Mouse (Mus musculus): ENCODE data around the gene Prom1. TPM values are rescaled to one million over a fixed set of nuclear protein-coding genes. Genes with fewer than 3 reads are reported as not detected.
"Not testable (repeated sequence)": the region's sequence is repeated elsewhere in the genome, so short reads cannot be mapped to it uniquely, and the experiment has no call there.

The Prom1 gene
- polyA plus RNA-seq (2012; rRNA removed) = 61.7 and 61.8 TPM in 2 replicates

GRCm38 (mm10) chr5:44101231-44102110 is at the start of gene Prom1:
TSS of gene Prom1 (minus strand) at chr5:44102032.
- Histone ChIP-seq H3K4me1 (ENCODE audit: control insufficient read depth, insufficient read depth, low read length) (peaks cover 19% of the 10 kb centered on the region), H3K27me3 (ENCODE audit: control insufficient read depth, insufficient read depth, low read length) (no peaks in the 10 kb centered on the region), H3K36me3 (ENCODE audit: control insufficient read depth, insufficient read depth, low read length) (no peaks in the 10 kb centered on the region), H3K4me3 (ENCODE audit: control insufficient read depth, low read depth, low read length) (peak within 1 kb of the TSS; percentile 70), H3K27ac (ENCODE audit: control insufficient read depth, insufficient read depth, low read depth, low read length) (no peak within 1 kb of the TSS)
- no peak for TF ChIP-seq POLR2A (IDR thresholded peaks at IDR 0.05; ENCODE audit: control insufficient read depth, low read depth, low read length)
- no peak for TF ChIP-seq CTCF (IDR thresholded peaks at IDR 0.05; ENCODE audit: control insufficient read depth, insufficient read depth, insufficient replicate concordance, low read depth, low read length)

- no peaks in the 10 kb centered on the region for H3K36me3 ChIP-seq (ENCODE audit: control insufficient read depth, insufficient read depth, low read length)
- H3K27me3 ChIP-seq (ENCODE audit: control insufficient read depth, insufficient read depth, low read length) = no peaks in the 10 kb centered on the region
- no peak for TF ChIP-seq CTCF (IDR thresholded peaks at IDR 0.05; ENCODE audit: control insufficient read depth, insufficient read depth, insufficient replicate concordance, low read depth, low read length)
- no peak for TF ChIP-seq POLR2A (IDR thresholded peaks at IDR 0.05; ENCODE audit: control insufficient read depth, low read depth, low read length)
- H3K4me1 ChIP-seq (ENCODE audit: control insufficient read depth, insufficient read depth, low read length) = no peaks in the 10 kb centered on the region
- no peak overlapping the region for H3K4me3 ChIP-seq (ENCODE audit: control insufficient read depth, low read depth, low read length)
- no peak overlapping the region for H3K27ac ChIP-seq (ENCODE audit: control insufficient read depth, insufficient read depth, low read depth, low read length)
These were observed 45.9 kb upstream of the Prom1 start for GRCm38 (mm10) chr5:44147732-44148131.

- no peak overlapping the region for H3K4me3 ChIP-seq (ENCODE audit: control insufficient read depth, low read depth, low read length)
- no peak overlapping the region for H3K27ac ChIP-seq (ENCODE audit: control insufficient read depth, insufficient read depth, low read depth, low read length)
- no peaks in the 10 kb centered on the region for H3K27me3 ChIP-seq (ENCODE audit: control insufficient read depth, insufficient read depth, low read length)
- no peak for TF ChIP-seq CTCF (IDR thresholded peaks at IDR 0.05; ENCODE audit: control insufficient read depth, insufficient read depth, insufficient replicate concordance, low read depth, low read length)
- no peak for TF ChIP-seq POLR2A (IDR thresholded peaks at IDR 0.05; ENCODE audit: control insufficient read depth, low read depth, low read length)
- H3K36me3 ChIP-seq (ENCODE audit: control insufficient read depth, insufficient read depth, low read length) = no peaks in the 10 kb centered on the region
- H3K4me1 ChIP-seq (ENCODE audit: control insufficient read depth, insufficient read depth, low read length) = no peaks in the 10 kb centered on the region
These were observed 44.9 kb upstream of the Prom1 start for GRCm38 (mm10) chr5:44146437-44147332.

GRCm38 (mm10) chr5:44143467-44144235 is 41.8 kb upstream of the Prom1 start:
- H3K27ac ChIP-seq (ENCODE audit: control insufficient read depth, insufficient read depth, low read depth, low read length) = no peak overlapping the region
- TF ChIP-seq POLR2A (IDR thresholded peaks at IDR 0.05; ENCODE audit: control insufficient read depth, low read depth, low read length) (no peak), CTCF (IDR thresholded peaks at IDR 0.05; ENCODE audit: control insufficient read depth, insufficient read depth, insufficient replicate concordance, low read depth, low read length) (no peak)
- H3K27me3 ChIP-seq (ENCODE audit: control insufficient read depth, insufficient read depth, low read length) = no peaks in the 10 kb centered on the region
- H3K36me3 ChIP-seq (ENCODE audit: control insufficient read depth, insufficient read depth, low read length) = no peaks in the 10 kb centered on the region
- no peaks in the 10 kb centered on the region for H3K4me1 ChIP-seq (ENCODE audit: control insufficient read depth, insufficient read depth, low read length)
- H3K4me3 ChIP-seq (ENCODE audit: control insufficient read depth, low read depth, low read length) = no peak overlapping the region

DNA sequence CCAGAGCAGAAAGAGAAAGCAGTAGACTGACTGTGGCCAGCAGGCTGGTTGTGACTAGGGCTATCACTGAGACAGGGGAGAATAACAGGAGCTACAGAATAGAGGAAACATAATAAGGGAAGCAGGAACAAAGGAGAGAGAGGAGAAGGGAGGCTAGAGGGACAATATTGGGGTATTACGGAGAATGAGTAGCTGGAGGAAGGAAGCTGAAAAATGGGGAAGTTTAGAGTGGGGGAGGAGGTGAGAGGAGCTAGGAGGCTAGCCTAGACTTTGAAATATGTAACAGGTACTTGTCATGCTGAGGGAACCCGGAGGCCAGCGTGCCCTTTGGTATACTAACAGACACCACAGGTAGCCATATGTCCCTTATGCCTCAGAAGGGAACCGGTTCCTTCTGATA is 25.7 kb upstream of the Prom1 start:
- H3K27ac ChIP-seq (ENCODE audit: control insufficient read depth, insufficient read depth, low read depth, low read length) = no peak overlapping the region
- no peaks in the 10 kb centered on the region for H3K27me3 ChIP-seq (ENCODE audit: control insufficient read depth, insufficient read depth, low read length)
- no peaks in the 10 kb centered on the region for H3K4me1 ChIP-seq (ENCODE audit: control insufficient read depth, insufficient read depth, low read length)
- no peak overlapping the region for H3K4me3 ChIP-seq (ENCODE audit: control insufficient read depth, low read depth, low read length)
- H3K36me3 ChIP-seq (ENCODE audit: control insufficient read depth, insufficient read depth, low read length) = no peaks in the 10 kb centered on the region
- TF ChIP-seq POLR2A (IDR thresholded peaks at IDR 0.05; ENCODE audit: control insufficient read depth, low read depth, low read length) (no peak), CTCF (IDR thresholded peaks at IDR 0.05; ENCODE audit: control insufficient read depth, insufficient read depth, insufficient replicate concordance, low read depth, low read length) (no peak)

DNA sequence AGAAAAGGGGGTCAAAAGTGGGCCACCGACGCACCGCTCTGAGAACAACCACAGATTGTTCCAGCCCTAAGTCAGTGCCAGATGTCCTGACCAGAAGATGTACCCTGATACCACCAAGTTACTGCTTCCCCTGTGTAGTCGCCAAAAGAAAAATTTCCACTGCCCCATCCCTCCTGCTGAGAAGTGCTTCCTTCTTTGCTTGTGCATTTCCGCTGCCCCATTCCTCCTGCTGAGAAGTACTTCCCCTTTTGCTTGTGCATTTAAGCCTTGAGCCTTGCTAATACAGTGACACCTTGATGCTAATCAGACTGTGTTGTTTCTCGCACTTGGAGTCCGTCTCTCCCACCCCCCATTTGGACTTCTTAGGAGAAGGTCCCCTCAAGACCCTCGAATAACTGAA is 24.7 kb upstream of the Prom1 start:
- not testable (repeated sequence) for H3K27me3 ChIP-seq (ENCODE audit: control insufficient read depth, insufficient read depth, low read length); H3K4me1 ChIP-seq (ENCODE audit: control insufficient read depth, insufficient read depth, low read length); H3K4me3 ChIP-seq (ENCODE audit: control insufficient read depth, low read depth, low read length); H3K36me3 ChIP-seq (ENCODE audit: control insufficient read depth, insufficient read depth, low read length); H3K27ac ChIP-seq (ENCODE audit: control insufficient read depth, insufficient read depth, low read depth, low read length)

- no peaks in the 10 kb centered on the region for H3K36me3 ChIP-seq (ENCODE audit: control insufficient read depth, insufficient read depth, low read length)
- H3K4me3 ChIP-seq (ENCODE audit: control insufficient read depth, low read depth, low read length) = no peak overlapping the region
- TF ChIP-seq POLR2A (IDR thresholded peaks at IDR 0.05; ENCODE audit: control insufficient read depth, low read depth, low read length) (no peak), CTCF (IDR thresholded peaks at IDR 0.05; ENCODE audit: control insufficient read depth, insufficient read depth, insufficient replicate concordance, low read depth, low read length) (no peak)
- H3K27me3 ChIP-seq (ENCODE audit: control insufficient read depth, insufficient read depth, low read length) = no peaks in the 10 kb centered on the region
- no peaks in the 10 kb centered on the region for H3K4me1 ChIP-seq (ENCODE audit: control insufficient read depth, insufficient read depth, low read length)
- no peak overlapping the region for H3K27ac ChIP-seq (ENCODE audit: control insufficient read depth, insufficient read depth, low read depth, low read length)
These were observed 19.6 kb upstream of the Prom1 start for GRCm38 (mm10) chr5:44121390-44121789.

All from testis, adult 2 months (tissue).